Mouse (Mus musculus) retina, postnatal 1 day (tissue): ENCODE measurements at regions not wholly inside any gene's neighbourhood (a gene's known extent, or its start where the extent isn't known, plus 50 kb on each side); places are given as distances from the start of the nearest gene placed in this dataset.
A peak's percentile ranks its signal among the peaks of the same experiment; 100 is the strongest.

Experiments
- DNase-seq: peaks from one replicate; pipeline ENCODE4 v3.0.0-alpha.2; 2012

GRCm38 (mm10) chr3:100773237-100773636 is 52.0 kb upstream of the Vtcn1 start:
- DNase-seq = no peak

GRCm38 (mm10) chr3:100771363-100771762 is 53.9 kb upstream of the Vtcn1 start:
- DNase-seq = no peak

- no peak for DNase-seq
Measured at GRCm38 (mm10) chr3:100770841-100771240, 54.4 kb upstream of the Vtcn1 start.

- DNase-seq = no peak
Measured at GRCm38 (mm10) chr3:100769146-100769545, 56.1 kb upstream of the Vtcn1 start.

GRCm38 (mm10) chr3:100768170-100768624 is 57.1 kb upstream of the Vtcn1 start:
- peak; percentile 70 for DNase-seq

- DNase-seq = no peak
Measured at GRCm38 (mm10) chr3:100765323-100765722, 59.9 kb upstream of the Vtcn1 start.

- no peak for DNase-seq
Measured at GRCm38 (mm10) chr3:100762895-100763294, 62.4 kb upstream of the Vtcn1 start.

GRCm38 (mm10) chr3:100759091-100759941 is 65.9 kb upstream of the Vtcn1 start:
- peak; percentile 77 for DNase-seq

GRCm38 (mm10) chr3:100754677-100755076 is 69.4 kb upstream of the Man1a2 start:
- DNase-seq = no peak

GRCm38 (mm10) chr3:100751211-100751610 is 65.9 kb upstream of the Man1a2 start:
- DNase-seq = no peak

- no peak for DNase-seq
Measured at GRCm38 (mm10) chr3:100748727-100749126, 63.4 kb upstream of the Man1a2 start.

- DNase-seq = no peak
Measured at GRCm38 (mm10) chr3:100748309-100748691, 63.0 kb upstream of the Man1a2 start.

- peak; percentile 28 for DNase-seq
Measured at GRCm38 (mm10) chr3:100747421-100748308, 62.4 kb upstream of the Man1a2 start.

GRCm38 (mm10) chr3:100737660-100738059 is 52.4 kb upstream of the Man1a2 start:
- DNase-seq = no peak

- no peak for DNase-seq
Measured at GRCm38 (mm10) chr3:100736539-100736938, 51.2 kb upstream of the Man1a2 start.
